Mouse (Mus musculus): ENCODE measurements around the gene Prdm8.
A peak's percentile ranks its signal among the peaks of the same experiment; 100 is the strongest.

GRCm38 (mm10) chr5:98180461-98180887, 13.5 kb downstream of the Prdm8 start:
- no peak for TF ChIP-seq CTCF (IDR thresholded peaks at IDR 0.05; ENCODE audit: borderline replicate concordance, insufficient read depth, low read depth, low read length)
- peak; percentile 58; the same call in 1 of the 2 replicates for TF ChIP-seq POLR2A (IDR thresholded peaks at IDR 0.05; ENCODE audit: borderline replicate concordance, insufficient read depth, low read length)

Measured in cerebellum, adult 2 months (tissue).